Mouse (Mus musculus) 3T3-L1 (cell line): ENCODE data around the gene Col12a1.
A peak's percentile ranks its signal among the peaks of the same experiment; 100 is the strongest.
"Not testable (repeated sequence)": the region's sequence is repeated elsewhere in the genome, so short reads cannot be mapped to it uniquely, and the experiment has no call there.

Experiments
- DNase-seq: peaks from one replicate; pipeline ENCODE4 v3.0.0-alpha.2; 2015; ENCODE audit warnings: low read depth, low spot score

The Col12a1 gene

DNA sequence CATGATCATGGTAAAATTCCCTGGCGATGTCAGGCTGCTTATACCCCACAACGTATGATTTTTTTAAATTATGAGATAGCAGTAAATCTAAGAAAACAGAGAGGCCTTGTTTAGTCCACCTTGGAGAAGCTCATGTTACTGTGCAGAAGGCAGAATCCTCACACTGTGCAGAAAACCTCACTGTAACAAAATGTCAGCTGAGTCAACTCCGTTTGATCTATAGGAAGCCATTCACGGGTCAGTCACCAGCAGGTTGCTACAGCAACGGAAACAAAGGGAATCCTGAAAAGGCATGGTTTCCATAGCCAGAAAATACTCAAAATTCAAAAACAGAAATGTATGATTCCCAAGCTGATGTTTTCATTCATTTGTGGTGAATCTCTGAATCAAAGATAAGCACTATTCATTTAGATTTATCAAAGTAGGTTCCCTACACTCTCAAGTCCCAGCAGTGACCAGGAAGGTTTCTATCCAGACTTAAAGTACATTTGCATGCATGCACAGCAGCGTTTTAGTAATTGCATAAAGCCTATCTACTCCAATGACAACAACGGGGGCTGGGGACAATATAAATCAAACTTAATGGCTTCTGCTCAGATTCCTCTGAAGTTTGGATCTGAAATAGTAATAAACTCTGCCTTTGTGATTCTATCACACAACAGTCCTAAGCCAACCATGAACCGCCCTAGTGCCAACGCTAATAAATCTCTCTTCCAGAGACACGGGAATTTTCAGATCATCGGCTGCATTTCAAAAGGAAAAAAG is 28.7 kb downstream of the Col12a1 start:
- DNase-seq = no peak

GRCm38 (mm10) chr9:79689342-79689741 is 29.3 kb downstream of the Col12a1 start:
- no peak for DNase-seq

DNA sequence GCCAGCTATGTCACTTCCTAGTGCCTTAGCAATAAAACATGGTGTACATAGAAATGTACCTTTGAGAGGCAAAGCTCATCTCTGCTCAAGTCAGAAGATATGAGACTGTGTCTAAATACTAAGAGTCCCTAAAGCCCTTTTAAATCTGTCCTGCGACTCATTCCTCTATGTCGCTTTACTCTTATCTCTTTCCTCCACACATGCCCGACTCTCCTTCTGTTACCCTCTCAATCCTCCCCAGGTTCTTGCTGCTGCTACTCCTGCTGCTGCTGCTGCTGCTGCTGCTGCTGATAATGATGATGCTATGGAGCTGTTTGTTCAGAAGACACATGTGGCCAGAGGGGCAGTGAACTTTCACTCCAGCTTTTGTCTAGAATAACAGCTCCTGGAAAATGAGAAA is 31.4 kb downstream of the Col12a1 start:
- DNase-seq = no peak

DNA sequence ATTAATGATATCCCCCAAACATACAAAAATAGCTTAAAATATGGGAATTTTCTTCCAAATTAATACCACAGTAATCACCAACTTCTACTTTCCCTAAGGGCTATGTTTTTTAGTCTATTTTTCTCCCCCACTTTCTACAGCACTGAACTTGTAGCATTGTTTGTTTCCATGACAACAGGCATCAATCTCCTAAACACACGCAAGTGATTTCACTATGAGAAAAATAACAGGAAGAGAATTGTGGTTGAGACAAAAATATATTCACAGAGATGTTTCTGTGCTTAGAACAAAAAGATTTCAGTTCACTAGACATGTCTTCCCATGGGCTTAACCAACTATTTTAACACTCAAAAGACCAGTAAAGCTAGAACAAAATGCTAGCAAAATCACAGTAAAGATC is 32.6 kb downstream of the Col12a1 start:
- DNase-seq = no peak

GRCm38 (mm10) chr9:79680453-79681240 is 38.0 kb downstream of the Col12a1 start:
- peak; percentile 82 for DNase-seq

DNA sequence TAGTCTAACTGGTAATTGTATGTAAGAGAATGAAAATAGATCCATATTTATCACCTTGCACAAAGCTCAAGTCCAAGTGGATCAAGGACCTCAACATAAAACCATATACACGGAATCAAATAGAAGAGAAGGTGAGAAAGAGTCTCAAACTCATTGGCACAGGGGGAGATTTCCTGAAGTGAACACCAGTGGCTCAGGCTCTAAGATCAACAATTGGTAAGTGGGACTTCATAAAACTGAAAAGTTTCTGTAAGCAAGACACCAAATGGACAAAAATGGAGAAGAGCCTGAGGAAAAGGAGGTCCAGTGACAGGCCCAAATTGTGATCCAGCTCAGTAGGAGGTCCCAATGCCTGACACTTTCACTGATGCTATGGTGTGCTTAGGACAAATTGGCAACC is 49.8 kb downstream of the Col12a1 start:
- not testable (repeated sequence) for DNase-seq

DNA sequence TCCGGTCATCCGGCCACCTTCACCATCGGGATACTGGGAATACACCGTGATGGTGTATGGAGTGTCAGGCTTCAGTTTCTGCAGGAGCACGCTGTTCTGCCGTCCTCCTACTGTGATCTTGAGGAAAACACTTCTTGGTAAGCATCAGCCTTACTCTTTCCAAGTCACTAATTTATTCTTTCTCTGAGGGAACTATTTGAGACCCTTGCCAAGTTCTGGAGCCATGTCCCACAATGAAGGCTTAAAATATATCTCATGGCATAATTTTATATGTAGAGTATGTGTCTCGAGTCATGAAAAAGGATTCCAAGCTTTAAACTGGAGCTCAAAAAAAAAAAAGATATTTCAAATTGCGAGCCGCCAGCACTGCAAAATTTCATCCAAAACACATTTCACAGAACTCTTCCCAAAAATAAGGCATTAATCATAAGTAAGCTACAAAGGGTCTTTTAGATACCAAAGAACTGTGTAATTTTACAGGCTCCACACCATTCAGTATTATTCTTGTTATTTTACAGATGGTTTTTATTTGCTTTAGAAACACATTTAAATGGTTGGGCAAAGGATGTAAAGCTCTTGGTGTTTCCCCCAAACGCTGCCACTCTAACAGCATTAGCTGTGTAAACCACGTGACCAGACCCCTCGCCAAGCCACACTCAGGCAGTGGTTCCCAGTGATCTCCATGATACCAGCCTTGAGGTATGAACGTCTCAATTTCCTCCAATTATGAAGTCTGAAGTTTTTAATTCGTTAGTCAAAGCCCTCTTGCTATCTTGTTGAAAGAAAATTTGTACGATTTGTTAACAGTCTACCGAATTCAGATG is 65.1 kb downstream of the Col12a1 start:
- DNase-seq = no peak

DNA sequence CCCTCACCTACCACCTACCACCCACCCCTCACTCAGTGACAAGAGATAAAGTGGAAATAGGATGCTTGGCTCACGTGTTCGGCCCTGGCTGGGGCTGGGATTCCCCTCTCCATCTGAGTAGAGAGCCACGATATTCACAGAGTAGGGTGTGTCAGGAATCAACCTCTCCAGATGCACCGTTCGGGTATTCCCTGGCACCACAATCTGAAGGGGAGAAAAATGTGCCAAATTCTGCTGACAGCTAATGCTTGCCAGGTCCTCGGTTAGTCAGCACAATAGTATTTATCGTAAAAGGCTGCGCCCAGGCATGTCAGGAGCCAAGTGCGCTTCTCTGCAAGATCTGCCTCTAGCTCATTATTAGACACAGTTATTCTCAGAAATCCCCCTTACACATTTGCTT is 70.0 kb downstream of the Col12a1 start:
- DNase-seq = peak; percentile 96

- peak; percentile 86 for DNase-seq
These were observed 72.9 kb downstream of the Col12a1 start for GRCm38 (mm10) chr9:79645757-79646156.

GRCm38 (mm10) chr9:79639430-79640090 is 79.1 kb downstream of the Col12a1 start:
- DNase-seq = peak; percentile 53

DNA sequence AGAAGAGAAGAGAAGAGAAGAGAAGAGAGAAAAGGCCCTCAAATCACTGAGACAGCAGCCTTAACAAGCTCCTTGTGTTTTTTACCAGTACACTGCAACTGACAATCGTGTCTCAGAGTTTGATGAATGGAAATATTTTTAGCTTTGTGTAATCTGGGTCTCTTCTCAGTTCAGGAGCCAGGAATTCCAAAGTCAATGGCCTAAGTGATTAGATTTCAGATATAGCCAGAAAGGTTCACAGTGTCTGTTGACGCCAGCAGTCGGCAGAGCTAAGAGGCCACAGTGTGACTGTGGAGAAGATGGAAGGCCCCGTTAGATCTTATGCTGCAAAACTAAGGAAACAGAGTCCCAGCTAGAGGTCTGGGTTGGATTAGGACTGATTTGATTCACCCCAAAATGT is 80.8 kb downstream of the Col12a1 start:
- DNase-seq = peak; percentile 34

- DNase-seq = peak; percentile 69
These were observed 84.6 kb downstream of the Col12a1 start for GRCm38 (mm10) chr9:79634076-79634475.

DNA sequence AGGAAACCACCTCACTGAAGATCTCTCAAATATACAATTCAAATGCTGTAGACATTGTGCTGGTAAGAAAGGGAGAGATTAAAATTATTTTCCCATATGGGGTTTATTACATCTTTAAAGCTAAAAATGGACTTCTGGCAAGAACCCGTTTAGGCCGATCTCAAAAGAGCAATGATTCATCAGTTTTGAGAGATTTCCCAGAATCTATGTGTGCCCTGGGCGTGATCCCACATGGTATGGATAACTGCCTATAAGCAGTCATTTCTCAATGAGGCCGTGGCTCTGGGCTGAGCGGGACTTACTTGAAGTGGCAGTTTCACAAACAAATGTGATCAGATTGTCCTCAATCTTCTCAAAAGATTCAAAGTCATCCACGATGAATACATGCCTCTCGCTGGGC is 87.4 kb downstream of the Col12a1 start:
- DNase-seq = peak; percentile 72

- no peak for DNase-seq
These were observed 99.6 kb downstream of the Col12a1 start for GRCm38 (mm10) chr9:79618839-79619597.

DNA sequence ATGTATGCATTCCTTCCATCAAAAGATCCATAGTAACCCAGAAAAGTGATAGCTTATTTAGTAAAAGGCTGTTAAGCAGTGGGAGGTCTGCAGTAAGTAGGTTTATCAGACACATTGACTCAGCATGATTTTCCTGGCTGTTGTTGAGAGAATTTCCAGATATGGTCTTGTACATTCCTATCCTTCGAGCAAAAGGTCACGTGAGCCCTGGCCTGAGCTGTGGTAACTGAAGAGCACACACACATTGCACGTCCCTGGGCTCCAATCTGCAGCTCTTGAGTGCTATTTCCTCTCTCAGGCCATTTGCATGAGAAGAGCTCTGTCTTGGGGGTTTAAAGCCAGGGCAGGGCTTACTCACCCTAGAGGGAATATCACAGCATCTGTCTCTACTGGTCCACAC is 101.3 kb downstream of the Col12a1 start:
- DNase-seq = peak; percentile 95

DNA sequence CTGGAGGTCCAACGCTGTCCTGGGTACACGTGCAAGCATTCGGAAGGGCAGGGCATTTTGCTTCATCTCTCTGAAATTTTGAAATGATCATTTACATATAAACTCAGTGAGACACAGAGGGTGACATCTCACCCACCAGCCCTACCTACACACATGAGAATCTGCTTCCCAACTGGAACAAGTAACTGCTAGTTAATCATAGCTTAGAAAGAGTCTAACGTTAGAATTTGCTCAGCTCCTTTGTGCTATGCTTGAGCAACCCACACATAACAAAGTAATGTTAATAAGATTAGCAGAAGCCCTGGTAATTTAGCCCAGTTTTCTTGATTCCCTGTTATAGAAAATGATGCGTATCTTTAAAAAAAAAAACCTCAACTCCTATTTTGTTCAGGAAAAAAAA is 102.6 kb downstream of the Col12a1 start:
- no peak for DNase-seq

- peak; percentile 97 for DNase-seq
These were observed 108.3 kb downstream of the Col12a1 start for GRCm38 (mm10) chr9:79610286-79610685.

GRCm38 (mm10) chr9:79609661-79610060 is 109.0 kb downstream of the Col12a1 start:
- DNase-seq = peak; percentile 55

GRCm38 (mm10) chr9:79608795-79609194 is 109.8 kb downstream of the Col12a1 start:
- peak; percentile 74 for DNase-seq

GRCm38 (mm10) chr9:79608062-79608531 is 110.5 kb downstream of the Col12a1 start:
- DNase-seq = peak; percentile 68

DNA sequence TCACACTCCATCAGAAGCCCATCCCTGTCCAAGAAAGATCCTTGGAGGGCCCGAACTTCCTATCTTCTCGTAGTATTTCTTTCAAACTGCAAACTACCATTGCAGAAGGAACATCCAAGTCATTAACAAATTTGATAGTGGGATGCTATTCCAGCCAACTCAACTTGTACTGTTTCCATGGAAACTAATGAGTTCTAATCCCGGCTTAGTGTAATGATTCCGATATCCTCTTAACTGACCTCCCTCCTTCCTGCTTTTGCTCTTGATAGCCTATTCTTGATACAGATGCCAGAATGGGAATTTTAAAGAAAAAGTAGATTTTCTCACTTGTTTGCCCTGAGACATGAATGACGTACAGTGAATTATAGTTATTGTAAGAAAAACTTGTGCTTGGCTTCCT is 112.5 kb downstream of the Col12a1 start:
- no peak for DNase-seq
